Mouse (Mus musculus): ENCODE data around the gene Cd244a.

Gene Cd244a

GRCm38 (mm10) chr1:171584584-171584983 is 25.6 kb downstream of the Cd244a start:
- DNase-seq (ENCODE audit: low read depth), result peak; percentile 52

GRCm38 (mm10) chr1:171604686-171605085 is 45.7 kb downstream of the Cd244a start:
- no peak for DNase-seq (ENCODE audit: low read depth)

GRCm38 (mm10) chr1:171606656-171607055 is 47.7 kb downstream of the Cd244a start:
- no peak for DNase-seq (ENCODE audit: low read depth)

GRCm38 (mm10) chr1:171607176-171607575 is 48.2 kb downstream of the Cd244a start, which contains the start of gene Ly9:
Gene Ly9, minus strand, starts transcription at chr1:171607410.
- DNase-seq (ENCODE audit: low read depth), result no peak

- DNase-seq (ENCODE audit: low read depth), result peak; percentile 46
These were observed 51.0 kb downstream of the Cd244a start for GRCm38 (mm10) chr1:171610026-171610425.

- DNase-seq (ENCODE audit: low read depth), result peak; percentile 28
These were observed 51.8 kb downstream of the Cd244a start for GRCm38 (mm10) chr1:171610781-171611180.

GRCm38 (mm10) chr1:171613962-171614361 is 55.0 kb downstream of the Cd244a start:
- DNase-seq (ENCODE audit: low read depth), result peak; percentile 13

GRCm38 (mm10) chr1:171616881-171617515 is 58.0 kb downstream of the Cd244a start:
- no peak for DNase-seq (ENCODE audit: low read depth)

GRCm38 (mm10) chr1:171619001-171619400 is 60.0 kb downstream of the Cd244a start:
- no peak for DNase-seq (ENCODE audit: low read depth)

- no peak for DNase-seq (ENCODE audit: low read depth)
These were observed 60.7 kb downstream of the Cd244a start for GRCm38 (mm10) chr1:171619645-171620044.

- DNase-seq (ENCODE audit: low read depth), result no peak
These were observed 61.1 kb downstream of the Cd244a start for GRCm38 (mm10) chr1:171620091-171620490.

- DNase-seq (ENCODE audit: low read depth), result no peak
These were observed 68.8 kb downstream of the Cd244a start for GRCm38 (mm10) chr1:171627801-171628200.

- DNase-seq (ENCODE audit: low read depth), result no peak
These were observed 70.2 kb downstream of the Cd244a start for GRCm38 (mm10) chr1:171629168-171629567.

- no peak for DNase-seq (ENCODE audit: low read depth)
These were observed 71.0 kb downstream of the Cd244a start for GRCm38 (mm10) chr1:171630041-171630440.

- DNase-seq (ENCODE audit: low read depth), result no peak
These were observed 71.9 kb downstream of the Cd244a start for GRCm38 (mm10) chr1:171630912-171631311.

GRCm38 (mm10) chr1:171631447-171631846 is 72.5 kb downstream of the Cd244a start:
- no peak for DNase-seq (ENCODE audit: low read depth)

- no peak for DNase-seq (ENCODE audit: low read depth)
These were observed 76.7 kb downstream of the Cd244a start for GRCm38 (mm10) chr1:171635696-171636095.

- no peak for DNase-seq (ENCODE audit: low read depth)
These were observed 78.1 kb downstream of the Cd244a start for GRCm38 (mm10) chr1:171637101-171637500.

- DNase-seq (ENCODE audit: low read depth), result no peak
These were observed 79.7 kb downstream of the Cd244a start for GRCm38 (mm10) chr1:171638686-171639085.

- no peak for DNase-seq (ENCODE audit: low read depth)
These were observed 81.8 kb downstream of the Cd244a start for GRCm38 (mm10) chr1:171640796-171641195.

GRCm38 (mm10) chr1:171643612-171644011 is 84.6 kb downstream of the Cd244a start:
- peak; percentile 72 for DNase-seq (ENCODE audit: low read depth)

GRCm38 (mm10) chr1:171646429-171646940 is 87.5 kb downstream of the Cd244a start:
- DNase-seq (ENCODE audit: low read depth), result no peak

- DNase-seq (ENCODE audit: low read depth), result no peak
These were observed 88.7 kb downstream of the Cd244a start for GRCm38 (mm10) chr1:171647716-171648115.

GRCm38 (mm10) chr1:171648840-171649239 is 89.8 kb downstream of the Cd244a start:
- DNase-seq (ENCODE audit: low read depth), result no peak
